Mouse (Mus musculus) gastrocnemius, postnatal 14 days (tissue): ENCODE data around the gene Cmip. TPM values are rescaled to one million over a fixed set of nuclear protein-coding genes. Genes with fewer than 3 reads are reported as not detected.

Experiments
- DNase-seq: peaks from one replicate; pipeline ENCODE4 v3.0.0; 2021; ENCODE audit warnings: mixed read lengths
- intact Hi-C: fragments of 180-260 bp; cut with DNase I; formaldehyde crosslinking; loops from one replicate; pipeline ENCODE4 v1.15.1; 2025; ENCODE audit warnings: low total_unique reads
- microRNA-seq, 2 experiments: library from miRNA; unstranded; fragments of <30 nt; microRNA quantifications; one replicate each; pipeline ENCODE4 v1.2.0; 2021
- total RNA-seq, 2 experiments: library from RNA; stranded (reverse); gene quantifications; 2 replicates each; pipeline ENCODE4 v1.2.3; 2021

The Cmip gene
- total RNA-seq, 2 experiments from 2014 or later, result 16.2 to 16.4 TPM

GRCm38 (mm10) chr8:117507703-117508102, 250.8 kb downstream of the Cmip start:
- intact Hi-C loops, result no loop called here
- DNase-seq, result no peak

Small RNAs within 50 kb of the gene (microRNA-seq; reads per million reads assigned to microRNA genes)
- gene Mir7077, result 0 reads per million in 2 experiments
- 0 reads per million in 2 experiments for gene Mir7078

Other genes with a start within 250 kb of the Cmip start
- under 1 TPM; 0.04 to 0.09 TPM for gene Pkd1l2, start 174.6 kb upstream of the Cmip start, total RNA-seq
- gene Bco1, start 161.2 kb upstream of the Cmip start, total RNA-seq, result under 1 TPM in 1 of 2 experiments, not detected in 1; 0.13 TPM
- 1 to 10 TPM; 4.1 to 4.6 TPM for gene Gan, start 98.9 kb upstream of the Cmip start, total RNA-seq
- gene Plcg2, start 241.2 kb downstream of the Cmip start, total RNA-seq, result 1 to 10 TPM in 1 of 2 experiments, under 1 TPM in 1; 0.84 to 1.2 TPM